Mouse (Mus musculus) CH12.LX (cell line): ENCODE results near the gene Retn.

ENCODE experiments used
- CTCF ChIP-seq, 2 experiments: IDR thresholded peaks in 1 of 2; conservative IDR thresholded peaks in 1 of 2; 2 replicates each; pipeline ENCODE4 v1.5.1; 2011 to 2012; ENCODE audit warnings: low read depth in 2 of 2, low read length in 2 of 2, improper control_type of control experiment in 1 of 2, inconsistent platforms in 1 of 2, mild to moderate bottlenecking in 1 of 2, moderate library complexity in 1 of 2
- MAZ ChIP-seq: IDR thresholded peaks from 2 replicates; pipeline ENCODE4 v1.6.1; 2012; ENCODE audit warnings: low read depth, mild to moderate bottlenecking, inconsistent platforms, low read length, improper control_type of control experiment, moderate library complexity
- MEF2A ChIP-seq: IDR thresholded peaks from 2 replicates; pipeline ENCODE4 v1.6.1; 2014; ENCODE audit warnings: low read depth, mild to moderate bottlenecking, inconsistent platforms, low read length, improper control_type of control experiment, borderline replicate concordance
- ZC3H11A ChIP-seq: IDR thresholded peaks from 2 replicates; pipeline ENCODE4 v1.6.1; 2012; ENCODE audit warnings: low read depth, mild to moderate bottlenecking, inconsistent platforms, low read length, improper control_type of control experiment

GRCm38 (mm10) chr8:3609816-3610150 is 45.8 kb upstream of the Retn start:
- TF ChIP-seq MEF2A: no peak
- TF ChIP-seq ZC3H11A: no peak
- no peak for TF ChIP-seq MAZ
- no peak for TF ChIP-seq CTCF (conservative IDR thresholded peaks at IDR 0.05 in 1 of 2, IDR thresholded peaks at IDR 0.05 in 1 of 2; ENCODE audit: low read depth in 2 of 2, low read length in 2 of 2)
